Mouse (Mus musculus) midbrain, embryonic 15.5 days (tissue): Measurements from ENCODE around the gene Relt. TPM values are rescaled to one million over a fixed set of nuclear protein-coding genes. Genes with fewer than 3 reads are reported as not detected.
A peak's percentile ranks its signal among the peaks of the same experiment; 100 is the strongest.

Experiments used
- ATAC-seq: fragments of 200-750 bp; cut with Nextera tagmentation; replicated peaks from 2 replicates; pipeline ENCODE4 v1.8.0; 2017; ENCODE audit warnings: moderate TSS enrichment
- H3K27ac ChIP-seq: fragments of 300-500 bp; sonication (generic); 2 replicates; pipeline ENCODE4 v1.5.1; 2015; ENCODE audit warnings: mild to moderate bottlenecking, inconsistent platforms
- H3K27me3 ChIP-seq: fragments of 300-500 bp; sonication (generic); replicated peaks from 2 replicates; pipeline ENCODE4 v1.6.1; 2015; ENCODE audit warnings: inconsistent platforms
- H3K36me3 ChIP-seq: fragments of 300-500 bp; sonication (generic); replicated peaks from 2 replicates; pipeline ENCODE4 v1.6.1; 2015; ENCODE audit warnings: inconsistent platforms
- H3K4me1 ChIP-seq: fragments of 300-500 bp; sonication (generic); 2 replicates; pipeline ENCODE4 v1.6.1; 2015; ENCODE audit warnings: inconsistent platforms
- H3K4me2 ChIP-seq: fragments of 300-500 bp; sonication (generic); 2 replicates; pipeline ENCODE4 v1.6.1; 2015; ENCODE audit warnings: inconsistent platforms, mild to moderate bottlenecking, moderate library complexity
- H3K4me3 ChIP-seq: fragments of 300-500 bp; sonication (generic); 2 replicates; pipeline ENCODE4 v1.5.1; 2015; ENCODE audit warnings: mild to moderate bottlenecking, inconsistent platforms
- H3K9ac ChIP-seq: fragments of 300-500 bp; sonication (generic); 2 replicates; pipeline ENCODE4 v1.6.1; 2015; ENCODE audit warnings: mild to moderate bottlenecking, inconsistent platforms
- H3K9me3 ChIP-seq: fragments of 300-500 bp; sonication (generic); 2 replicates; pipeline ENCODE4 v1.6.1; 2016; ENCODE audit warnings: inconsistent platforms
- WGBS: fragments of 180-500 bp; shearing (Covaris S2); methylation state at CpG from one replicate; pipeline ENCODE4 v1.1.7; 2015; ENCODE audit warnings: mixed read lengths; 5-methylcytosine and 5-hydroxymethylcytosine counted together
- polyA plus RNA-seq: library from polyadenylated mRNA; unstranded; fragments of >200 nt; fragmentation: Nextera tagmentation; extraction: Ambion mirVana; gene quantifications from 2 replicates; pipeline ENCODE4 v1.2.1, GENCODE M21; 2015

The Relt gene
- polyA plus RNA-seq, result 4.7 and 5.9 TPM in 2 replicates

DNA sequence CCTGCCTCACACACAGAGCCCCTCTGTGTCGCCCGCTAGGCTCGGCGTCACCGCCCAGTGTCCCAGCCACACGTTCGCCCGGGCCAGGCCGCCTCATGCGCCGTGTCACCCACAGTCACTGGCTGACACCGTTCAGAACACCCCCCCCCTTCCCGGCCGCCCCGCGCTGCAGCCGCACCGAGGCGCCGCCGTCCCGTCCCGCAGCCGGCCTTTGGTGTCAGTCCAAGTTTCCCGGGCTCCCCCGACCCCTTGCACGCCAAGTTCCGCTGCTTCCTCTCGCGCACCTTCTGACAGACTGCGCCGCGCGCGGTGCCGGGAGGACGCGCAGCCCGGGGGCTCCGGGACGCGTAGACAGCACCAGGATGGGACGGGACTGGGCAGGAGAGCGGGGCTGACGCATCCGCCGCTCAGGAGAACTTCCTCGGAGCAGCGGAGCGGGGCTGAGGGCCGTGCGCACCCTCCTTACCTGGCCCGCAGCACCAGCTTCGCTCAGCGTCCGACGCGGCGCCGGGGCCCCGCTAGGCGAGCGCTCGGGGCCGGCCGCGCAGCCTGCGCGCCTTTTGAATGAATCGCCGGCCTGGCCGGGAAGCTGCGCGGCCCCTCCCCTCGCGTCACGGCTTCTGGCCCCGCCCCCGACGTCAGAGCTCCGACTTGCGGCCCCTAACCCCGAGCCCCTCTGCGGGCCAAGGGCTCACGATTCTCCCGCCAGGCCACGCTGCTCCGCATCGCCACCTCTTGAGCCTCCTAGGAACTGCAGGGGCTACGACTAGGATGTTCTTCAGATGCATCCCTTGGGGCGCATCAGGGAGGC, at the start of gene Relt:
Relt (minus strand) TSS at position 619 of the 811 bp plus-strand sequence.
- H3K4me2 ChIP-seq, result peak within 1 kb of the TSS; percentile 97
- H3K36me3 ChIP-seq, result no peaks in the 10 kb centered on the region
- no peaks in the 10 kb centered on the region for H3K9me3 ChIP-seq
- H3K4me1 ChIP-seq, result peaks cover 4% of the 10 kb centered on the region; the same call in 1 of the 2 replicates
- under 1% methylated on average over 91 of the region's 91 CpGs for WGBS
- peak; percentile 91 for ATAC-seq
- H3K27ac ChIP-seq, result peak within 1 kb of the TSS; percentile 70
- peak within 1 kb of the TSS; percentile 62 for H3K4me3 ChIP-seq
- H3K9ac ChIP-seq, result peak within 1 kb of the TSS; percentile 70
- H3K27me3 ChIP-seq, result no peaks in the 10 kb centered on the region

DNA sequence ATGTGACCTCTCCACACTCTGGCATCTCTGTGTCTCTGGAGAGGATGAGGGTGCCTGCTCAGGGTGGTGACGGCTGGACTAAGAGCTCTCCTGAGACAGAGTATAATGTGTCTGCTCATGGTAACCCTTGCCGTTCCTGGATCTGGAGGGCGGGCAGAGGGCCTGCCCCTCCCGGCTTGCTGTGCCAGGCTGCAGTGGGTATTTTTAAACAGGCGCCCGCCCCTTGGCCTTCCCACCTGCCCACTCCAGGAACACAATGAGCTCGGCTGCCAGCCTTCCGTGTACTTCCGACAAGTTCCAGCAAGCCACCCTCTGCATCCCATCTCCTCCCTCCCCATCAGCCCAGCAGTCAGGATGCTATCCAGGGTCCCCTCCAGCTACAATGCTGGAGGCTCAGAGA, 48.5 kb upstream of the Relt start:
- no peak overlapping the region for H3K9ac ChIP-seq
- H3K4me2 ChIP-seq, result no peak overlapping the region
- no peaks in the 10 kb centered on the region for H3K36me3 ChIP-seq
- no peak overlapping the region for H3K27ac ChIP-seq
- H3K4me3 ChIP-seq, result no peak overlapping the region
- peaks cover 10% of the 10 kb centered on the region for H3K4me1 ChIP-seq
- no peaks in the 10 kb centered on the region for H3K9me3 ChIP-seq
- H3K27me3 ChIP-seq, result no peaks in the 10 kb centered on the region
- WGBS, result 44% methylated on average over 9 of the region's 9 CpGs
- no peak for ATAC-seq

DNA sequence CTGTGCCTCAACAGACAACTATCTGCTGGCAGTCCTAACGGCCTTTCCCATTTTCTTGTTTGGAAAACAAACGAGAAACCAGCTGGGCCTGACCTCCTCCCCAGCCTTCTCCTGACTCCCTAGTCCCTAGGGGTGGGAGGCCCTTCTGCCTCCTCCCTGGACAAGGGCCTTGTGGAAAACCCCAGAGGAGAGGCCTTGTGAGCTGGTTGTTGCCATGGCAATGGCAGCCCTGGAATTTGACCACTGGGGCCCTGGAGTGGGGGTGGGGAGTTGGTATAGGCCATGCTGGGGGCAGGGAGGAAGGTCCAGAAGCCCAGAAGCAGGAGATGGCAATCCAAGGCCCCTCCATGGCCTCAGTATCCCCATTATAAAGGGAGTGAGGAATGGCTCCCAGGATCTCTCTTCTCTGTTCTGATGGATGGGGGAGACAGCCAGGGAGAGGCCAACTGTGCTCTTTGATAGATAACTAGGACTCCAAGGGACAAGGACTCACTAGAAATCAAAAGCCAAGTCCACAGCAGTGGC, 48.1 kb upstream of the Relt start:
- Histone ChIP-seq H3K4me2 (no peak overlapping the region), H3K9me3 (no peaks in the 10 kb centered on the region), H3K27me3 (no peaks in the 10 kb centered on the region), H3K9ac (no peak overlapping the region), H3K4me3 (no peak overlapping the region), H3K27ac (no peak overlapping the region), H3K36me3 (no peaks in the 10 kb centered on the region), H3K4me1 (peaks cover 10% of the 10 kb centered on the region)
- 8% methylated on average over 2 of the region's 2 CpGs for WGBS
- ATAC-seq, result no peak

GRCm38 (mm10) chr7:100908567-100908966, 45.3 kb upstream of the Relt start:
- Histone ChIP-seq H3K9me3 (no peaks in the 10 kb centered on the region), H3K36me3 (no peaks in the 10 kb centered on the region), H3K27ac (no peak overlapping the region), H3K4me1 (peaks cover 10% of the 10 kb centered on the region), H3K9ac (no peak overlapping the region), H3K4me2 (no peak overlapping the region), H3K4me3 (no peak overlapping the region), H3K27me3 (no peaks in the 10 kb centered on the region)
- WGBS, result 52% methylated on average over 8 of the region's 8 CpGs
- ATAC-seq, result no peak

GRCm38 (mm10) chr7:100908061-100908460, 44.8 kb upstream of the Relt start:
- H3K36me3 ChIP-seq, result no peaks in the 10 kb centered on the region
- H3K9me3 ChIP-seq, result no peaks in the 10 kb centered on the region
- no peaks in the 10 kb centered on the region for H3K27me3 ChIP-seq
- peaks cover 10% of the 10 kb centered on the region for H3K4me1 ChIP-seq
- H3K9ac ChIP-seq, result no peak overlapping the region
- WGBS, result 79% methylated on average over 8 of the region's 8 CpGs
- H3K4me2 ChIP-seq, result no peak overlapping the region
- H3K4me3 ChIP-seq, result no peak overlapping the region
- H3K27ac ChIP-seq, result no peak overlapping the region
- no peak; the same call in 1 of the 2 replicates for ATAC-seq

- H3K4me3 ChIP-seq, result no peak overlapping the region
- H3K27me3 ChIP-seq, result no peaks in the 10 kb centered on the region
- no peak; the same call in 1 of the 2 replicates for ATAC-seq
- WGBS, result 0% methylated on average over 1 of the region's 1 CpGs
- no peak overlapping the region for H3K4me2 ChIP-seq
- peaks cover 10% of the 10 kb centered on the region for H3K4me1 ChIP-seq
- H3K36me3 ChIP-seq, result no peaks in the 10 kb centered on the region
- no peak overlapping the region for H3K27ac ChIP-seq
- H3K9me3 ChIP-seq, result no peaks in the 10 kb centered on the region
- H3K9ac ChIP-seq, result no peak overlapping the region
Measured at GRCm38 (mm10) chr7:100907231-100907630, 44.0 kb upstream of the Relt start.

DNA sequence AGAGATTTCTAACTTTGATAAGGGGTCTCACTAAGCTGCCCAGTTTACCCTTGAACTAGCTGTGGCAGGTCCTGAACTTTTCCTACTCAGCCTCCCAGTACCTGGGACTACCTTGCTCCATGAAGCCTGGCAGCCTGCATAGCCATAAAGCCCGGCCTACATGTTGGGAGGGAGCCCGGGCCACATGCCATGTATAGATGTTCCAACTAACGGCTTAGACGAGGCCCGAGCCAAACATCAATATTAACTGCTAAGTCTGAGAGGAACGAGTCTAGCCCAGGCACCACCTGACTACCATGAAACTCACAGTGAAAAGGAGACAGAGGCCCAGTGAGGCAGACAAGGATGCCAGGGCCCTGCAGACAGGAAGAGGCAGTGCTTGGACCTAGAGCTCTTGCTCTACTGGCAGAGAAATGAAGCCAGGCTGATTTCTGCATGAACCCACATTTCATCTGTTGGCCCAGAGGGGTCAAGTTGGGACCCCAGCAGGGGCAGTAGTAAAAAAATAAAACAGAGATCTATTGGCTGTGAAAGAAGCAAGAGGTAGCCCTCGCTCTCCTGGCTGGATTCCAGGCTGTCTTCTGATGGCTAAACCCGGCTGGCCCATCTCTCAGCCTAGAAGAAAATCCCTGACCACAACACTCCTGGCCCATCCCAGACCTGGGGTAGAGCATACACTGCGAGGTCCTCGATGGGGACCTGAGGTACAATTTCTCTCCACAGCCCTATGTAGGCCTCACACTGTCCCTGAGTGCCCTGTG, 43.0 kb upstream of the Relt start:
- Histone ChIP-seq H3K4me1 (peaks cover 2% of the 10 kb centered on the region), H3K27me3 (no peaks in the 10 kb centered on the region), H3K4me2 (no peak overlapping the region), H3K9ac (no peak overlapping the region), H3K4me3 (no peak overlapping the region), H3K9me3 (no peaks in the 10 kb centered on the region), H3K36me3 (no peaks in the 10 kb centered on the region), H3K27ac (no peak overlapping the region)
- no peak for ATAC-seq
- WGBS, result 91% methylated on average over 10 of the region's 10 CpGs

DNA sequence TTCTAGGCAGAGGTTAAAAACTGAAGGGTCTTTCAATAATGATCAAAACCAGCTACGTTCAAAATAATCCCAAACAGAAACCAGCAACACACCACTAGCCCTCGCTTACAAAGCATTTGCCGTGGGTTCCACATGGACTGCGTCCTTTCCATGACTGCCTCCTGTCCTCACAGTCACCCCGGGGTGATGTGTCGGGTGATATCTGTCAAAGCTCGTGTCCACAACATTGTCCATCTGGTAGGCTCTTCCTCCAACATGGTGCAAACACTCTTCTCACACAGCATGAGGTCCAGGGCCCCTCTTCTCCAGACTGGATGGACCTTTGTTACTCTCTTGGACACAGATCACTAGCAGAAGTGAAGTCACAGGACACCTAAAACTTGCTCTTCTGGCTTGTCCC, 41.8 kb upstream of the Relt start:
- H3K4me2 ChIP-seq, result no peak overlapping the region
- H3K36me3 ChIP-seq, result no peaks in the 10 kb centered on the region
- no peaks in the 10 kb centered on the region for H3K27me3 ChIP-seq
- H3K9ac ChIP-seq, result no peak overlapping the region
- WGBS, result 91% methylated on average over 7 of the region's 7 CpGs
- H3K9me3 ChIP-seq, result no peaks in the 10 kb centered on the region
- ATAC-seq, result no peak
- H3K4me3 ChIP-seq, result no peak overlapping the region
- no peaks in the 10 kb centered on the region for H3K4me1 ChIP-seq
- H3K27ac ChIP-seq, result no peak overlapping the region

DNA sequence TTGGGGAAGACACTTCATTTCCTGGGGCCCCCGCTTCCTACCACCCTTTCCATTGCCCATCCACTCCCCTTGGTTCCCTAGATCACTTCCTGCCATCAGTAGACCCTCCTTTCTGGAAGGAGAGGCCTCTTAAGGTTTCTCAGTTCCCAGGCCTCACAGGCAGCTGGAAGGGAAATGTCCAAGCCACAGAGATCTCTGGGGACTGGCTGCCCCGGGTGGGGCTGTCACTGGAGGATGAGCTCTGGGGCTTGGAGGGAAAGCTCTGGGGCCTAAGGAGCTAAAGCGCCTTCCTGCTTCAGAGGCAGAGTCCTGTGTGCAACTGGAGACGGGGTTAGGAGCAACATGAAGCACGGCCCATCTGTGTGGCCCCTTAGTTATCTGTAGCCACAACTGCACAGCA, 41.4 kb upstream of the Relt start:
- Histone ChIP-seq H3K9me3 (no peaks in the 10 kb centered on the region), H3K4me3 (no peak overlapping the region), H3K27me3 (no peaks in the 10 kb centered on the region), H3K36me3 (no peaks in the 10 kb centered on the region), H3K27ac (no peak overlapping the region), H3K4me2 (no peak overlapping the region), H3K9ac (no peak overlapping the region), H3K4me1 (no peaks in the 10 kb centered on the region)
- no peak for ATAC-seq
- WGBS, result 93% methylated on average over 5 of the region's 5 CpGs

DNA sequence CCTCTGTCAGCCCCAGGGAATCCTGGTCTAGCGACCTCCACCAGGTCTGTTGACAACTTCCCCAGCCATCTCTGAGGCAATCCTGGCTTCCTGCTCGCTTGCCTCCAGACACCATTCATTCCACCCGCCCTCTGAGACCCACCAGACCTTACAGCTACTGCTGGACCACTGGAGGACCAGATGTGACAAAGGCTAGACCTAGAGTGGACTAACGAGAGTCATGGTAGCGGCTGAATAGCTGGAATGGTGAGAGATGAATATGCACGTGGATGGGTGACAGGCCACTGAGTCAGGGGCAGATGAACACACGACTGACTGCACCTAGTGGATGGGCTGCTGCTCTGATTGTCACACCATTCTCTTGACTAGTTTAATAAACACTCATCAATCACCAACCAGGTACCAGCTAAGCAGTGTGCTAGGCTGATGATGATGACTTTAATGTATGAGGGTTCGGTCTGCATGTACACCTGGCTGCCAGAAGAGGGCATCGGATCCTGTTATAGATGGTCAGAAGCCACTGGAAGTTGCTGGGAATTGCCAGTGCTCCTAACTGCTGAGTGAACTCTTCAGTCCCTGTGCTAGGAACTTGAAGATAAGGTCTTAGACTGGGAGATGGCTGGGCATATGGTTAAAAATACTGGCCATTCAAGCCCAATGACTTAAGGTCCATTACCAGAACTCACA, 39.3 kb upstream of the Relt start:
- Histone ChIP-seq H3K27me3 (no peaks in the 10 kb centered on the region), H3K4me2 (no peak overlapping the region), H3K4me3 (no peak overlapping the region), H3K9ac (no peak overlapping the region), H3K27ac (no peak overlapping the region), H3K9me3 (no peaks in the 10 kb centered on the region), H3K4me1 (no peaks in the 10 kb centered on the region), H3K36me3 (no peaks in the 10 kb centered on the region)
- no peak; the same call in 1 of the 2 replicates for ATAC-seq
- 86% methylated on average over 9 of the region's 9 CpGs for WGBS

- peaks cover 24% of the 10 kb centered on the region for H3K4me1 ChIP-seq
- no peaks in the 10 kb centered on the region for H3K27me3 ChIP-seq
- no peak overlapping the region for H3K9ac ChIP-seq
- H3K27ac ChIP-seq, result no peak overlapping the region
- WGBS, result 73% methylated on average over 5 of the region's 5 CpGs
- H3K36me3 ChIP-seq, result no peaks in the 10 kb centered on the region
- H3K9me3 ChIP-seq, result no peaks in the 10 kb centered on the region
- H3K4me2 ChIP-seq, result no peak overlapping the region
- H3K4me3 ChIP-seq, result no peak overlapping the region
- ATAC-seq, result no peak
Measured at GRCm38 (mm10) chr7:100897828-100898227, 34.6 kb upstream of the Relt start.

GRCm38 (mm10) chr7:100894833-100895226, 31.6 kb upstream of the Relt start:
- H3K4me3 ChIP-seq, result peak overlapping the region; percentile 57
- H3K27me3 ChIP-seq, result no peaks in the 10 kb centered on the region
- ATAC-seq, result peak; percentile 52; the same call in 1 of the 2 replicates
- H3K9ac ChIP-seq, result peak overlapping the region; percentile 66
- no peaks in the 10 kb centered on the region for H3K9me3 ChIP-seq
- peaks cover 33% of the 10 kb centered on the region for H3K4me1 ChIP-seq
- H3K27ac ChIP-seq, result peak overlapping the region; percentile 71
- peak overlapping the region; percentile 91 for H3K4me2 ChIP-seq
- H3K36me3 ChIP-seq, result no peaks in the 10 kb centered on the region
- 5% methylated on average over 12 of the region's 12 CpGs for WGBS
